Mouse (Mus musculus) liver, embryonic 15.5 days (tissue): Measurements from ENCODE around the gene Epo. TPM values are rescaled to one million over a fixed set of nuclear protein-coding genes. Genes with fewer than 3 reads are reported as not detected.

Source experiments
- microRNA-seq: library from miRNA; unstranded; fragments of <30 nt; microRNA quantifications from one replicate; pipeline ENCODE4, GENCODE M21; 2016
- polyA plus RNA-seq: library from polyadenylated mRNA; unstranded; fragments of >200 nt; fragmentation: Nextera tagmentation; extraction: Ambion mirVana; gene quantifications from 2 replicates; pipeline ENCODE4 v1.2.1, GENCODE M21; 2015

The Epo gene
- polyA plus RNA-seq, 1 experiment from 2014 or later = 1.0 TPM

Small RNA genes lying within 50 kb of the gene (microRNA-seq; reads per million reads assigned to microRNA genes)
- 0.76 reads per million for gene Mir6418

Other genes starting within 250 kb of the Epo start
- 17.2 and 20.7 TPM in 2 replicates for gene Ache, start 245.7 kb downstream of the Epo start, polyA plus RNA-seq
- 7.4 and 9.6 TPM in 2 replicates for gene Ufsp1, start 238.6 kb downstream of the Epo start, polyA plus RNA-seq
- gene Srrt, start 225.6 kb downstream of the Epo start, polyA plus RNA-seq = 68.0 and 76.9 TPM in 2 replicates
- 8.2 and 11.2 TPM in 2 replicates for gene Trip6, start 218.8 kb downstream of the Epo start, polyA plus RNA-seq
- 3.2 and 3.8 TPM in 2 replicates for gene Slc12a9, start 199.6 kb downstream of the Epo start, polyA plus RNA-seq
- 7.6 and 8.6 TPM in 2 replicates for gene Ephb4, start 183.1 kb downstream of the Epo start, polyA plus RNA-seq
- gene Zan, start 56.2 kb downstream of the Epo start, polyA plus RNA-seq = 0.07 and 0.25 TPM in 2 replicates
- 29.4 and 33.4 TPM in 2 replicates for gene Pop7, start 30.7 kb downstream of the Epo start, polyA plus RNA-seq
- gene Gigyf1, start 14.7 kb downstream of the Epo start, polyA plus RNA-seq = 3.2 and 3.8 TPM in 2 replicates
- 150 and 161 TPM in 2 replicates for gene Gnb2, start 268 bp upstream of the Epo start, polyA plus RNA-seq
- 0.07 TPM in 2 replicates for gene Actl6b, start 20.3 kb upstream of the Epo start, polyA plus RNA-seq
- 55.1 and 65.5 TPM in 2 replicates for gene Tfr2, start 36.6 kb upstream of the Epo start, polyA plus RNA-seq
- gene Mospd3, start 67.8 kb upstream of the Epo start, polyA plus RNA-seq = 29.7 and 31.7 TPM in 2 replicates
- 16.6 and 17.4 TPM in 2 replicates for gene Pcolce, start 80.5 kb upstream of the Epo start, polyA plus RNA-seq
- gene Fbxo24, start 95.8 kb upstream of the Epo start, polyA plus RNA-seq = not detected in 2 replicates
- gene Lrch4, start 95.9 kb upstream of the Epo start, polyA plus RNA-seq = 25.7 and 26.4 TPM in 2 replicates
- 6.0 and 7.8 TPM in 2 replicates for gene Gm20605, start 95.9 kb upstream of the Epo start, polyA plus RNA-seq
- 3.6 and 4.6 TPM in 2 replicates for gene Sap25, start 108.1 kb upstream of the Epo start, polyA plus RNA-seq
- gene Irs3, start 112.5 kb upstream of the Epo start, polyA plus RNA-seq = 0.07 TPM in 1 of 2 replicates, not detected in the other
- 35.3 and 35.6 TPM in 2 replicates for gene Agfg2, start 151.5 kb upstream of the Epo start, polyA plus RNA-seq
- 0.21 and 0.39 TPM in 2 replicates for gene Nyap1, start 208.4 kb upstream of the Epo start, polyA plus RNA-seq
- gene Tsc22d4, start 212.5 kb upstream of the Epo start, polyA plus RNA-seq = 68.8 and 75.1 TPM in 2 replicates
- 21.0 and 21.3 TPM in 2 replicates for gene Ppp1r35, start 245.6 kb upstream of the Epo start, polyA plus RNA-seq